Mouse (Mus musculus) kidney, embryonic 15.5 days (tissue): ENCODE measurements around the gene Npc1l1. TPM values are rescaled to one million over a fixed set of nuclear protein-coding genes. Genes with fewer than 3 reads are reported as not detected.

ENCODE experiments used
- polyA plus RNA-seq: library from polyadenylated mRNA; unstranded; fragments of >200 nt; fragmentation: Nextera tagmentation; extraction: Ambion mirVana; gene quantifications from 2 replicates; pipeline ENCODE4 v1.2.1, GENCODE M21; 2015

Gene Npc1l1
- polyA plus RNA-seq, 1 experiment from 2014 or later = 0.06 TPM

Other genes with a start within 250 kb of the Npc1l1 start
- gene Camk2b, start 163.8 kb downstream of the Npc1l1 start, polyA plus RNA-seq = 4.3 and 4.5 TPM in 2 replicates
- 0.40 and 0.59 TPM in 2 replicates for gene A730071L15Rik, start 30.1 kb downstream of the Npc1l1 start, polyA plus RNA-seq
- gene Nudcd3, start 29.7 kb downstream of the Npc1l1 start, polyA plus RNA-seq = 36.8 and 37.7 TPM in 2 replicates
- gene Ddx56, start 37.6 kb upstream of the Npc1l1 start, polyA plus RNA-seq = 93.1 and 101 TPM in 2 replicates
- gene Tmed4, start 44.7 kb upstream of the Npc1l1 start, polyA plus RNA-seq = 130 and 133 TPM in 2 replicates
- gene Ogdh, start 61.5 kb upstream of the Npc1l1 start, polyA plus RNA-seq = 116 and 131 TPM in 2 replicates
- gene Zmiz2, start 158.9 kb upstream of the Npc1l1 start, polyA plus RNA-seq = 11.4 and 12.4 TPM in 2 replicates
- gene Ppia, start 185.3 kb upstream of the Npc1l1 start, polyA plus RNA-seq = 5,533 and 6,211 TPM in 2 replicates
- 552 and 602 TPM in 2 replicates for gene H2afv, start 214.3 kb upstream of the Npc1l1 start, polyA plus RNA-seq
- gene Purb, start 245.8 kb upstream of the Npc1l1 start, polyA plus RNA-seq = 29.2 and 29.6 TPM in 2 replicates